Mouse (Mus musculus) liver, adult 2 months (tissue): ENCODE measurements at regions not wholly inside any gene's neighbourhood (a gene's known extent, or its start where the extent isn't known, plus 50 kb on each side); places are given as distances from the start of the nearest gene placed in this dataset.

Experiments used
- CTCF ChIP-seq: fragments of 200-500 bp; IDR thresholded peaks from 2 replicates; pipeline ENCODE4 v1.5.1; 2011; ENCODE audit warnings: low read depth, low read length, control low read depth
- POLR2A ChIP-seq: fragments of 200-500 bp; IDR thresholded peaks from 2 replicates; pipeline ENCODE4 v1.6.1; 2011; ENCODE audit warnings: low read length, control low read depth; ENCODE audit not compliant: insufficient read depth; ENCODE audit errors: extremely low read depth

- no peak for TF ChIP-seq CTCF
- TF ChIP-seq POLR2A, result no peak
Observed at GRCm38 (mm10) chr13:111030111-111030510, 224.7 kb upstream of the Actbl2 start.
